Mouse (Mus musculus) heart, adult 2 months (tissue): ENCODE results near the gene Rln3.

Experiments used
- CTCF ChIP-seq: fragments of 200-600 bp; IDR thresholded peaks from 2 replicates; pipeline ENCODE4 v1.8.1; 2022; ENCODE audit warnings: antibody characterized with exemption, mild to moderate bottlenecking, moderate library complexity
- EP300 ChIP-seq: fragments of 200-500 bp; IDR thresholded peaks from 2 replicates; pipeline ENCODE4 v1.6.1; 2011; ENCODE audit warnings: low read depth, low read length, control low read depth; ENCODE audit not compliant: insufficient read depth

DNA sequence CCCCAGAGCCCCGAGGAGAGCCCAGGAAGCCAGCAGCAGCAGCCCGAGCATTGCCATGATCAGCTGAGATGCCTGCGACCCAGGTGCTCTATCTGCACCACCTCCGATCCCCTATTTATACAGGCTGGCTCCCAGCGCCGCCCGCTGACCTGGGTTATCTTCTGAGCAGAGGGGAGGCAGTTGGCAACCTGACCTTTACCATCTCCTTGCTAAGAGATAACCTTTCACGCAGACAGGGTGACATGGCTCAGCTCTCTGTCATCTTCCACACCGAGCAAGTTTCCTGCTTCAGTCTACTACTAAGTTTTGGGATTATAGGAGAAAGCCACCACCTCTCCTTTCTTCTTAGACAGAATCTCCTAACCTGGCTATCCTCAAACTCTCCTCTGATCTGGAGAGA is at the start of gene Rln3:
- TF ChIP-seq CTCF = no peak
- TF ChIP-seq EP300 = no peak
